Mouse (Mus musculus) heart, postnatal 36 days (tissue): Measurements from ENCODE around the gene Clec5a. TPM values are rescaled to one million over a fixed set of nuclear protein-coding genes. Genes with fewer than 3 reads are reported as not detected.
"Not testable (repeated sequence)": the region's sequence is repeated elsewhere in the genome, so short reads cannot be mapped to it uniquely, and the experiment has no call there.

Experiments
- DNase-seq, 2 experiments: peaks; one replicate each; pipeline ENCODE4 v3.0.0; 2021 to 2022
- intact Hi-C: fragments of 180-260 bp; cut with DNase I; formaldehyde crosslinking; loops from one replicate; pipeline ENCODE4 v1.15.1; 2025
- total RNA-seq, 2 experiments: library from RNA; stranded (reverse); gene quantifications; 2 replicates each; pipeline ENCODE4 v1.2.3; 2021

Clec5a gene
- total RNA-seq, result 1 to 10 TPM in 1 of 2 experiments, under 1 TPM in 1; 0.87 to 1.0 TPM

DNA sequence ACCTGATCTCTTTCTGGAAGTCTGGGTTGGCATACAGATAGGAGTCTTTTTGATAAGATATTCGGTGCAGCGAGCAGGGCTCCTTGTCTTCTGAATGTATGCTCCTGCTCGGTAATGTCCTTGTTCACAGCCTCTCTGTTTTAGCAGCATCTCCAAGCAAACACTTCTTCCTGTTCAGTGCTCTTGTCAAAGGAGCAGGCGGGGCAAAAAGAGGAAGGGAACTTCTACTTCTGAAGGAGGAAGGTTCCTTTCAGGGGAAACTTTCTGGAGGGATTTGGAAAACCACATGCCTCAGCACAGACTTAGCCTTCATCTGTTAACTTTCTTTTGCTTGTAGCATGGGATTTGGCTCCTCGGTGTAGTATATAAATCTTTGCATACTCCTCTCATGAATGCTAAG, at the start of gene Clec5a:
Gene Clec5a, minus strand, starts transcription at position 177 of the 400 bp plus-strand sequence.
- DNase-seq, result no peak
- intact Hi-C loops, result no loop called here

DNA sequence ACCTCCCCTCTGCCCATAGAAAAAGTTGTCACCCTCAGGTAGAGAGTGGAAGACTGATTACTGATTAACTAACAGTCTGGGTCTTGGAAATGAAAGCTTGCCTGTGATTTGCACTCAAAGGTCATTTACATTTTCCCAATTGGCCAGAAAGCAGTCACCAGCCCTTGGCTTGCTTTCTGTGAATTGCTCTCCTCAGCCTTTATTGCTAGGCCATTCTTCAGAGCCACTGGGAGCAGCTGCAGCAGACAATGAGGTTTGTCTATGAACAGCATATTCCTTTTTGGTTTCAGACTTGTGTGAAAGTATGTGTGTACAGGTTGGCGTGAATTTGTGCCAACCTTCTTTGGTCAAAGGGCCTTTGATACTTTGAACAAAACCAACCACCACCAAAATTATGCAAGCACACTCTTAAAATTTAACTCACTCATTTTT, 49.0 kb upstream of the Clec5a start:
- DNase-seq, result no peak
- intact Hi-C loops, result no loop called here

DNA sequence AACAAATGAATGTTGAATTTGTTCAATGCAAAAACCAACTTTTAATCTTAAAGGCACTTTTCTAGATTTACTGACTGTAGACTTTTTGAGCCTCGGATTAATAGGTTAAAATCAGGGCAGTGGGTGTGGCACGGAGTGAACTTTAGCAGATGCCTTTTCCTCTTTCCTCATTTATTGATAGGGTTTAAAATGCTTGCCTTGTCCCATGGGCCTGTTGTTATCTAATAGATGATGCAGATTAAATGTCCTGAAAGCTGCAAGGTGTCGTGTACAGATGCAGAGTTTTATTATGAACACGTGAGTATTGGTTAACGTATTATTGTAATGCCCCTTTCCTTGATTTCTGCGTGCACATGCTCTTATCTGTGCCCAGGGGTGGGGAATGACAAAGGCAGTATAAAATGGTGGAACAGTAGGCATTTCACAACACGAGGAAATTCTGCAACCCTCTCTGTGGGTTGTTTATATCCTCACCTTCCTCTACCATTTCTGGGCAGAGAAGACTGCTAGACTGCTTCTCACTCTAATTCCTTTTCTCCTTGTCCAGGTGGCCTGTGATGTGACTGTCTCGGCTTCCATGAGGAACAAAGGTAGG, 42.9 kb upstream of the Clec5a start, which contains the start of gene Mgam:
Gene Mgam, plus strand, starts transcription at position 426 of the 595 bp plus-strand sequence.
- intact Hi-C loops, result no loop called here
- DNase-seq, result no peak

DNA sequence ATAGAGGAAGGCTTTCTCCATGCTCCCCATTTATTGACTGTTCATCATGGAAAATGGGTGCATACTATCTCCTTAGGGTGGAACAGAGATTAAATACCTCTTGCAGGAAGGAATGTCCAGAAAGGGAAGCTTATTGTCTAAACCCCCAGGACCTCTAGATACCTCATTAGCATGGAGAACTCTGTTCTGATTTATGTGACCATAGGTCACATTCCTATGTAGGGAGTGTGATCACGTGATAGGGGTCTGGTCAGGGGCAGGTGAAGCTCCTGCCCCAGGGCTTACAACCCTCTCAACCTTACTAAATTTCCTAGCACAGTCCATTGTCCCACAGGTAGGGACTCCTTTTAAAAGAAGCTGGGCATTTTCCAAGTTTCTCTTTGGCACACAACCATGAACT, 40.5 kb upstream of the Clec5a start:
- intact Hi-C loops, result no loop called here
- DNase-seq, result no peak

DNA sequence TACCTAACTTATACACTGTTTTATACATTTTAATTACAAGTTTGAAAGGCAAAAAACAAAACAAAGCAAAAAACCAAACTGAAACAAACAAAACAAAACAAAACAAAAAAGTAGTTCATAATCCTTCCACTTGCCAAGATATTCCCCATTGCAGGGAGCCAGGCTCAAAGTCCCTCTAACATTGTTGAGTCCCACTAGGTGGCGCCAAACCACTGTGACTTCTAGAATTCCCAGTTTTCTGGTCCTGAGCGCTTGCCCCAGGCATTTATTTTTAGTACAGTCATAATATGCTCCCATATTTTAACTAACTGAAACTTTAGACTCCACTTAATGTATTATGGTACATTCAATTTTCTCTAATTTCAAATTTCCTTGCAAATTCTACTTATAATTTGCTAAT, 32.3 kb upstream of the Clec5a start:
- intact Hi-C loops, result loop anchor here (1.0 kb wide), 1 partner anchor 71 kb away; no protein-coding TSS in a partner anchor
- DNase-seq, result peak; percentile 44 to 69

DNA sequence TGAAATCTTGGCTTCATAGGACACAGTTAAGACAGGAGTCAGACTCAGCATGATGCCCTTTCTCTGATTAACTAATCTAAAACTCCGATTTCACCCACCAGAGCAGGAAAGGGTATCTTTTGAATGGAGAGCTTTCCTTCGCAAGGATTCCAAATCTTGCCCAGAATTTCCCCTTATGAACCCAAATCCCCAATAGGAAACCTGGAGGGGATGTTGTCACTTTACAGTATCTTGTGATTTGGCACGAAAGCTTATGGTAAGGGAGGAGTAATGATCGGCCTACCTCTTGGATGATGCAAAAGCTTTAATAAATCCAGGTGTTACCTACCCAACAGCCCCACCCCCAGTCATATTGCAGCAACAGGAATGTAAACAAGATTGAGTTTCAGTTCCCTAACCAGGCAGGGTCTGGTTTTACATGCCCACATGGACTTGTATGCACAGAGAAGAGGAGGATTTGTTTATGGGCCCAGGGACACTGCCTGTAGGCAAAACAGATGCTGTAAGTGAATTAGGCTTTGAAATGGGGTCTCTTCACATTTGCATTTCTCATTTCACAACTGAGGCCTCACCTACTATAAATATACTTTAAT, 27.7 kb upstream of the Clec5a start, which contains the start of gene Tas2r138:
Gene Tas2r138, minus strand, starts transcription at position 51 of the 593 bp plus-strand sequence.
- DNase-seq, result no peak
- intact Hi-C loops, result no loop called here

DNA sequence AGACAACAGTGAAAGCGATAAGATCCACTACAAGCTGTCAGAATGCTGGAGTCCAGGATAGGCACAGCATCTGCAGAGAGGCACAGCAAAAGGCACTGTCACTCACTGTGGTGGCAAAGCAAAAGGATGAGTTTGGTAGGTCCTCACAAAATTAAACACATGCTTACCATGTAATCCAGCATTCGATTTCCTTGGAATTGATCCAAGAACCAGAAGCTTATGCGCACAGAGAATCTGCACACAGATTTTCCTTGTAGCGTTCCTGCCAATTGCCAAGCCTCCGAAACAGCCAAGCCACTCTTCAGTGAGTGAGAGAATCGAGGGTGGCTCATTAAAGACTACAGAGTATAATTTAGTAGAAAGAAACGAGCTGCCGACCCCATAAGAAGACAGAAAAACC, 24.6 kb upstream of the Clec5a start:
- intact Hi-C loops, result no loop called here
- DNase-seq, result no peak

DNA sequence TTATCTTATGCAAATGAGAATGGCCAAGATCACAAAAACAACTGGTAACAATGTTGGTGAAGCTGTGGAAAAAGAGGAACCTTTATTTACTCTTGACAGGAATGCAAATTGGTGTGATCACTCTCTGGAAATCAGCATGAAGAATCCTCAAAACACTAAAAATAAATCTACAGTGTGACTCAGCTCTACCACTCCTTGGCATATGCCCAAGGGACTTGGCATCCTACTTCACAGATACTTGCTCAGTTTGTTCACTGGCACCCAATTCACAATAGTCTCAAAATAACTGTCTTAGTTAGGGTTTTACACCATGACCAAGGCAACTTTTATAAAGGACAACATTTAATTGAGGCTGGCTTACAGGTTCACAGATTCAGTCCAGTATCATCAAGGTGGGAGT, 21.8 kb upstream of the Clec5a start:
- intact Hi-C loops, result no loop called here
- no peak for DNase-seq

DNA sequence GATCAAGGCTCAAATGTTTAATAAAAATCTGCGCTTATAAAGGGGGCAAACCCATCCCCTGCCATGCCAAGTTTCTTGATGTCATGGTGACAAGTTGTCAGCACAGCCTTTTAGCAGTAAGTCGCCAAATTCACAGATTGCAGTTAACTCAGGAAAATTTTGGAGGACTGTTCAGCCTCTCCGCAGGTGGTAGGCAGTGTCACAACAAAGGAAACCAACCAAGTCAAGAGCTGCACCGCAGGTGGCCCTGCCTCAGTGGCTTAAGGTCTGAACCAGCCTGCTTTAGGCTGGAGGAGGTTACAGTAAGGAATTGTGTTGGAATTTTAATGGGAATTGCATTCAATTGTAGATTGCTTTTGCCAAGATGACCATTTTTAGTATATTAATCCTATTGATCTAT, 12.9 kb upstream of the Clec5a start:
- DNase-seq, intact Hi-C loops: not testable (repeated sequence)

DNA sequence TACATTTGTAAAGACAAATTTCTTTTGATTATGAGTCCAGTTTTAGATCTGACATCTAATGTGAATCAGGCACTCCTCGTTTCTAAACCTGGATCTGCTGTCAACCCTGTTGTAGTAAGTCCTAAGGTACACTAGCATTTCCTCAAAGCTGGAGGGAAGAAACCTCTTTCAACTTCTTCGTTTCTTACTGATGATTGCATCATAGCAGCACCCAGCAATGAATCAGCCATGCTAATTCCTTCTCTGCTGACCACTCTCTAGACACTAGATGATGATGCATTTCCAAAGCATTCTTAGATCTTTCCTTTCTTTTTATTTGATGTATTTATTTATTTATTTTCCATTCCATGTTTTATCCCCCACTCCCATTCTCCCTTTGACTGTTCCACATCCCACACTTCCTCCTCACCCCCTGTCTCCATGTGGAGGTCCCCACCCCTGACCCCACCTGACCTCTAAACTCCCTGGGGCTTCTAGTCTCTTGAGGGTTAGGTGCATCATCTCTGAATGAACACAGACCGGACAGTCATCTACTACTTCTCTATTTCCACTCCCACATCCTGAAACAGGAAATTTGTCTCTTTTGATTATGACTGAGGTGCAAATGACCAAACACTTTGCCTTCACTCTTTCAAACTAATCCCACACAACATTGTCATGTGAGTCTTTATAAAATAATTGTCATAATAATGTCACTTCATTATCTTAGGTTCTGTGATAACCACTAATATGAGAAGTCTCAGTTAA, 9.4 kb upstream of the Clec5a start:
- intact Hi-C loops, result no loop called here
- no peak for DNase-seq

DNA sequence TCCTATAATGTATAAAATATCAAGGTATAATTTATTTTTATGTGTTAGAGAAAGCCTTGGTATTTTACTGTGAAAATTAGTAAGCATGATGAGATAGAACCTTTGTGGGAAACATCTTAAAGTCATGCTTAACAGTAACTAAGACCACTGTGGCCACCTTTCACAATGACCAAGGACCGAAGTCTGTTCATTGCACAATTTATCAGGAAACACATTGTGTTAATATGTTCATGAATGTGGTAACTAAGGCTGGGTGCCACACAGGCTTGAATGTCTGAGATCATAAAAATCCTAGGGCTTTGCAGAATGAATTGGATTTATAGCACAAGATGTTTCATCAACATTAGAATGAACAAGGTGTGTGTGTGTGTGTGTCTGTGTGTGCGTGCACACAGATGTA, 2.7 kb upstream of the Clec5a start:
- DNase-seq, result no peak
- intact Hi-C loops, result no loop called here

DNA sequence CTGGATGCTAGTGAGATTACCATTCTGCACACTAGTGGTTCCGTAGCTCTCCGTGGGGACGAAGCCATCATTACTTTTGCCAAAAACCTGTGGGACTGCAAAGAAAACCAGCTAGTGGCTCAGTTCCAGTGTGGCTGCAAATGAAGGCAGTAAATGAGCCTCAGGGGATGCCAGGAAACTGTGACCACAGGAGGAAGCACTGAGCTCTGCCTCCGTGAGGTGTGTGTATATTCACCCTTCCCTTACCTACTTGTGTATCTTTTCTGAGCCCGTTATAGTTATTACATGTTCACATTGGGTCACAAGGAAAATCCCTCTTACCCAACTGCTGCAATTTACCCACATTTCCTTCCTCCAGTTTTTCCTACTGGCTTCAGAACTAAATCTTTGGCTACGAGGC, 1.3 kb downstream of the Clec5a start:
- DNase-seq, result no peak
- intact Hi-C loops, result no loop called here

DNA sequence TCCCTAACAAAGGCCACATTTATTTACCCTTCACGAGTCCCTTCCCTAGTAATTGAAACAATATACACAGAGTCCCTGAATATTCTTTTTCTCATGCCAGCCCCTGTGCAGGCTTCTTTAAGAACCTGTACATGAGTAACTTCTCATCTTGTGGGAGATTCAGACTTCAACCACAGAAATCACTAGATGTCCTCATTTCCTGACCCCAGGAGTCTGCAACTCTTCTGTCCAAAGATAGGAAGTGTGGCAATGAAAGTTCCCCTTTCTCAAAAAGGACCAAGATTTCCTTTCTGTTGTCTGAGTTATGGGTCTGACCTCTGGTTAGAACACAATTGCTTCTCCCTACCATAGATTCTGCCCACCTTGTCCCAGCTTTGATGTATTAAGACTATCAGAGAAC, 9.3 kb downstream of the Clec5a start:
- DNase-seq, result no peak
- intact Hi-C loops, result no loop called here

DNA sequence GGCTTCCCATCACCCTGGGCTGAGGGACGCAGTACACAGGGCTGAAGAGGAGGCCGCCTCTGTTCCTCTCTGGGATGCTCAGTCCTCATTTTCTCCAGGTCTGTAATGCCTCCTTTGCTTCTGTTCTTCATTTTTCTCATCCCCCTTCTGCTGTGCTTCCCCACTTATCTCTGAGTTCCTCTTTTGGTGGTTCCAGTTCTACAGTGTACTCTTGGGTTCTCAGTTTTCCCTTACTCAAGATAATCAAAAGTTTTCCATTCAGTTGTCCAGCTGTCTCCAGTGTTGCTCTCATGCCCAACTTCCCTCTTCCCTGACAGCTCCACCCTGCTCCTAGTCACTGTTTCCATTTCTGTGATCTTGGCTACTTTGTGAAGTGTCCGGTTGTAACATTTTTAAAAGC, 12.0 kb downstream of the Clec5a start:
- intact Hi-C loops, result no loop called here
- DNase-seq, result no peak

DNA sequence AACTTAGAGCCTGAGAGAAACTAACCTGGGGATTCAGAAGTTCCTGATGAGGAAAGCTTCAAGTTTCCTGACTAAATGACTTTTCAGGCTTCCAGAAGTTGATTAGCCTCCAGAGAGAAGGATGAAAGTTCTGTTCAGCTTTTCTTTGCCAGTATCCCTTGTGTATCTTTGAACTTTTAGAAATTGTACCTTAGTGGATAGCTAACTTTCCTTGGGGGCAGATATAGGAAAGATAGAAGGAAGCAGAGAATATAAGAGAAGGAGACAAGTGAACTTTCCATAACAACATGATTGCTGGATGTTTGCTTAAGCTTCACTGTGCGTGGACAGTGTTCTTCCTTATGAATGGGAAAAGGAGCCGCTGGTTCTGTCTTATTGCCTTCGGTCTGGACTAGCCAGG, 16.4 kb downstream of the Clec5a start, which contains the start of gene Olfr460:
Gene Olfr460, plus strand, starts transcription at position 301 of the 400 bp plus-strand sequence.
- intact Hi-C loops, result no loop called here
- no peak for DNase-seq

DNA sequence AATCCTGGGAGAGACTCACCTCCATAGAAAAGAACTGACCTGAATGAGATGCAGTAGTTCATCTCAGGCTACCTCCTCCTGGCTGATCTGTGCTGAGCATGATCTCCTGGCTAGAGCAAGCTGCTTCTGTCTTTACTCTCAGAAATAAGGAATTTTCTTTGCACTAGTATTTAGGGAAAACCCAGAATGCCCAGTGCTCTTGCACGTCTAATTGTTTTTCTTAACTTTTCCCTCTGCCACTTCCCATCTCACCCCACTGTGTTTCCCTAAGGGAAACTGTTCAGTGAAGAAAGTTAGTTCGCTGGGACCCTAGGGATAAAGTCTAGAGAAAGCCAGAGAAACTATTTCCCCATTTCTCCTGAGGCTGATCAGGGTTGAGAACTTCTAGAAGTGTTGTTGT, 30.7 kb downstream of the Clec5a start, which contains the start of gene Olfr461:
Gene Olfr461, minus strand, starts transcription at position 101 of the 400 bp plus-strand sequence.
- DNase-seq, result no peak
- intact Hi-C loops, result no loop called here

DNA sequence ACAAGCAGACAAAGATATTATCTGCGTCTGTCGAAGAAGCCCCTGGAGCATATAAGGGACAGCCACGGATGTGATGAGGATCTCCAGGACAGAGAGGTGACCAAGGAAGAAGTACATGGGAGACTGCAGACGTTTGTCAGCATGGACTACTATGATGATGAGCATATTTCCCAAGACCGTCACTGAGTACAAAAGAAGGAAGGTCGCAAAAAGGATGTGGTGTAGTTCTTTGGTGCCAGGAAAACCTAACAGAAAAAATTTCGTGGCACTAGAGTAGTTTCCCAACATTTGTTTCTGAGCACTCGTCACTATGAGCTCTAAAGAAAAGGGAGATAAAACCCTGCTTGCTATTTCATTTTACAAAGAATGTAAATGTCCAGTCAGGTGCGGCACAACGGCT, 40.9 kb downstream of the Clec5a start:
- intact Hi-C loops, result no loop called here
- DNase-seq, result no peak
